In genomic region chr8:110725084-110725838, GRCm38 (mm10) we compare ENCODE assay signal across 8 mouse cellular contexts. TPM values are rescaled to one million over a fixed set of nuclear protein-coding genes. Genes with fewer than 3 reads are reported as not detected.
DNase-seq lines count a peak whose midpoint lies in the region; ATAC-seq and TF ChIP-seq lines count a peak whose summit lies in the region.

No protein-coding gene starts in this region.

- no peaks in the 10 kb centered on the region for H3K9me3 ChIP-seq in lung, embryonic 14.5 days (ENCODE audit: low read depth, low read length)
- no peaks in the 10 kb centered on the region for H3K9me3 ChIP-seq in forebrain, embryonic 12.5 days
- no peaks in the 10 kb centered on the region for H3K9me3 ChIP-seq in hindbrain, embryonic 15.5 days
- no peaks in the 10 kb centered on the region for H3K9me3 ChIP-seq in limb, embryonic 14.5 days (ENCODE audit: control insufficient read depth, low read length)

- no peaks in the 10 kb centered on the region for H3K27me3 ChIP-seq in lung, embryonic 14.5 days (ENCODE audit: insufficient read depth, low read length)
- H3K27me3 ChIP-seq in forebrain, embryonic 12.5 days, result no peaks in the 10 kb centered on the region; the same call in 1 of the 2 replicates
- no peaks in the 10 kb centered on the region for H3K27me3 ChIP-seq in hindbrain, embryonic 15.5 days
- no peaks in the 10 kb centered on the region for H3K27me3 ChIP-seq in limb, embryonic 14.5 days (ENCODE audit: control insufficient read depth, insufficient read depth, low read length)

- H3K4me3 ChIP-seq in lung, embryonic 14.5 days (ENCODE audit: low read depth, low read length), result peak overlapping the region; percentile 67; the same call in 1 of the 2 replicates
- H3K4me3 ChIP-seq in forebrain, embryonic 12.5 days (replicated peaks), result no peak overlapping the region
- H3K4me3 ChIP-seq in hindbrain, embryonic 15.5 days, result peak overlapping the region; percentile 13; the same call in 1 of the 2 replicates
- no peak overlapping the region for H3K4me3 ChIP-seq in limb, embryonic 14.5 days (replicated peaks; ENCODE audit: low read length)

- H3K9ac ChIP-seq in lung, embryonic 14.5 days, result peak overlapping the region; percentile 4; the same call in 1 of the 2 replicates
- H3K9ac ChIP-seq in forebrain, embryonic 12.5 days, result no peak overlapping the region
- H3K9ac ChIP-seq in hindbrain, embryonic 15.5 days, result 0 out of 2 replicates have a peak overlapping the region, but pooled peaks have one; percentile 99
- no peak overlapping the region for H3K9ac ChIP-seq in limb, embryonic 14.5 days (ENCODE audit: low read depth, low read length, severe bottlenecking)

- TF ChIP-seq CTCF in lung, embryonic 14.5 days (IDR thresholded peaks at IDR 0.05; ENCODE audit: low read depth), result peak; percentile 28; the same call in 1 of the 2 replicates

- peak overlapping the region; percentile 44 for H3K27ac ChIP-seq in lung, embryonic 14.5 days (ENCODE audit: low read depth)
- H3K27ac ChIP-seq in forebrain, embryonic 12.5 days, result peak overlapping the region; percentile 43
- H3K27ac ChIP-seq in hindbrain, embryonic 15.5 days (replicated peaks), result peak overlapping the region; percentile 75
- H3K27ac ChIP-seq in limb, embryonic 14.5 days (replicated peaks; ENCODE audit: low read depth, low read length), result peak overlapping the region; percentile 78

- peaks cover 66% of the 10 kb centered on the region for H3K36me3 ChIP-seq in lung, embryonic 14.5 days (ENCODE audit: insufficient read depth)
- H3K36me3 ChIP-seq in forebrain, embryonic 12.5 days (replicated peaks), result peaks cover 33% of the 10 kb centered on the region
- peaks cover 34% of the 10 kb centered on the region for H3K36me3 ChIP-seq in hindbrain, embryonic 15.5 days
- H3K36me3 ChIP-seq in limb, embryonic 14.5 days (ENCODE audit: control insufficient read depth, insufficient read depth, low read length), result peaks cover 44% of the 10 kb centered on the region

- DNase-seq in lung, embryonic 14.5 days, result peak; percentile 58
- no peak for DNase-seq in lung, postnatal 4 days
- DNase-seq in limb, embryonic 14.5 days (ENCODE audit: low spot score), result no peak
- no peak for DNase-seq in B cell, adult 2 months
- no peak for DNase-seq in spleen, postnatal 36 days (ENCODE audit: low spot score in 2 of 2)
- DNase-seq in T-cell, adult 2 months (ENCODE audit: low spot score), result no peak

- 30% methylated on average over 7 of the region's 7 CpGs for WGBS in lung, embryonic 14.5 days
- WGBS in forebrain, embryonic 12.5 days, result 39% methylated on average over 7 of the region's 7 CpGs
- 48% methylated on average over 7 of the region's 7 CpGs for WGBS in hindbrain, embryonic 15.5 days
- 35% methylated on average over 7 of the region's 7 CpGs for WGBS in limb, embryonic 14.5 days

- no peak for ATAC-seq in lung, embryonic 14.5 days (ENCODE audit: insufficient read depth)
- ATAC-seq in forebrain, embryonic 12.5 days (ENCODE audit: low FRiP score), result no peak
- peak; percentile 16; the same call in 1 of the 2 replicates for ATAC-seq in hindbrain, embryonic 15.5 days (ENCODE audit: low FRiP score, low read depth)
- no peak for ATAC-seq in limb, embryonic 14.5 days (ENCODE audit: low FRiP score, low read depth)

- no peak for TF ChIP-seq POLR2A in limb, embryonic 14.5 days (IDR thresholded peaks at IDR 0.05; ENCODE audit: borderline replicate concordance, extremely low read depth, insufficient read depth, insufficient read length)

- H3K4me1 ChIP-seq in lung, embryonic 14.5 days (ENCODE audit: insufficient read depth), result peaks cover 29% of the 10 kb centered on the region
- peaks cover 59% of the 10 kb centered on the region for H3K4me1 ChIP-seq in forebrain, embryonic 12.5 days
- peaks cover 60% of the 10 kb centered on the region for H3K4me1 ChIP-seq in hindbrain, embryonic 15.5 days (replicated peaks)
- H3K4me1 ChIP-seq in limb, embryonic 14.5 days (ENCODE audit: control insufficient read depth, insufficient read depth, low read length), result peaks cover 35% of the 10 kb centered on the region

- peak overlapping the region; percentile 93 for H3K4me2 ChIP-seq in lung, embryonic 14.5 days
- no peak overlapping the region for H3K4me2 ChIP-seq in forebrain, embryonic 12.5 days
- peak overlapping the region; percentile 97 for H3K4me2 ChIP-seq in hindbrain, embryonic 15.5 days
- peak overlapping the region; percentile 18; the same call in 1 of the 2 replicates for H3K4me2 ChIP-seq in limb, embryonic 14.5 days (replicated peaks; ENCODE audit: low read depth, low read length, severe bottlenecking)

RNA-seq across cellular contexts. Expression of gene Mtss1l, which starts 4.0 kb away (rescaled TPM):
- polyA plus RNA-seq in lung, embryonic 14.5 days (2014; fragmentation: Nextera tagmentation; extraction: Ambion mirVana), result 30.9 and 39.9 TPM in 2 replicates
- 8.9 and 10.0 TPM in 2 replicates for polyA plus RNA-seq in forebrain, embryonic 12.5 days (2016; fragmentation: Nextera tagmentation; extraction: Ambion mirVana)
- polyA plus RNA-seq in hindbrain, embryonic 15.5 days (2015; fragmentation: Nextera tagmentation; extraction: Ambion mirVana), result 51.8 and 62.3 TPM in 2 replicates
- 78.7 and 115 TPM in 2 replicates for polyA plus RNA-seq in limb, embryonic 14.5 days (2012; rRNA removed)
- 19.1 and 28.0 TPM in 2 replicates for polyA plus RNA-seq in limb, embryonic 14.5 days (2014; fragmentation: Nextera tagmentation; extraction: Ambion mirVana)

Comparison
In these comparisons a context has a peak if more than half of its experiments do, and no peak if none do; other contexts are left out.
1. H3K4me3 ChIP-seq: peak in lung, embryonic 14.5 days (single experiment) and hindbrain, embryonic 15.5 days (single experiment); none in forebrain, embryonic 12.5 days (single experiment) and limb, embryonic 14.5 days (single experiment).
2. H3K9ac ChIP-seq: peak in lung, embryonic 14.5 days (single experiment) and hindbrain, embryonic 15.5 days (single experiment); none in forebrain, embryonic 12.5 days (single experiment) and limb, embryonic 14.5 days (single experiment).
3. Peak in every context shown above with its lines, with median percentiles within 50 percentile points of each other: H3K27ac ChIP-seq.